Mouse (Mus musculus) liver, adult 2 months (tissue): Measurements from ENCODE around the gene Arhgef18.

Experiments
- CTCF ChIP-seq: fragments of 200-500 bp; IDR thresholded peaks from 2 replicates; pipeline ENCODE4 v1.5.1; 2011; ENCODE audit warnings: low read depth, low read length, control low read depth
- POLR2A ChIP-seq: fragments of 200-500 bp; IDR thresholded peaks from 2 replicates; pipeline ENCODE4 v1.6.1; 2011; ENCODE audit warnings: low read length, control low read depth; ENCODE audit not compliant: insufficient read depth; ENCODE audit errors: extremely low read depth

GRCm38 (mm10) chr8:3350747-3351146, 42.1 kb upstream of the Arhgef18 start:
- TF ChIP-seq CTCF: no peak
- no peak for TF ChIP-seq POLR2A
